Mouse (Mus musculus) forebrain, embryonic 12.5 days (tissue): ENCODE measurements at regions not wholly inside any gene's neighbourhood (a gene's known extent, or its start where the extent isn't known, plus 50 kb on each side); places are given as distances from the start of the nearest gene placed in this dataset.
A peak's percentile ranks its signal among the peaks of the same experiment; 100 is the strongest.
"Not testable (repeated sequence)": the region's sequence is repeated elsewhere in the genome, so short reads cannot be mapped to it uniquely, and the experiment has no call there.

Source experiments
- ATAC-seq: fragments of 200-750 bp; cut with Nextera tagmentation; 2 replicates; pipeline ENCODE4 v1.8.0; 2017; ENCODE audit warnings: moderate TSS enrichment; ENCODE audit not compliant: low FRiP score
- H3K27ac ChIP-seq: fragments of 300-500 bp; sonication (generic); 2 replicates; pipeline ENCODE4 v1.5.1; 2016; ENCODE audit warnings: mild to moderate bottlenecking
- H3K27me3 ChIP-seq: fragments of 300-500 bp; sonication (generic); 2 replicates; pipeline ENCODE4 v1.6.1; 2016; ENCODE audit warnings: mild to moderate bottlenecking
- H3K36me3 ChIP-seq: fragments of 300-500 bp; sonication (generic); replicated peaks from 2 replicates; pipeline ENCODE4 v1.6.1; 2016; ENCODE audit warnings: mild to moderate bottlenecking
- H3K4me1 ChIP-seq: fragments of 300-500 bp; sonication (generic); 2 replicates; pipeline ENCODE4 v1.6.1; 2016
- H3K4me2 ChIP-seq: fragments of 300-500 bp; sonication (generic); 2 replicates; pipeline ENCODE4 v1.6.1; 2016; ENCODE audit warnings: mild to moderate bottlenecking, moderate library complexity
- H3K4me3 ChIP-seq: fragments of 300-500 bp; sonication (generic); replicated peaks from 2 replicates; pipeline ENCODE4 v1.5.1; 2016; ENCODE audit warnings: mild to moderate bottlenecking
- H3K9ac ChIP-seq: fragments of 300-500 bp; sonication (generic); 2 replicates; pipeline ENCODE4 v1.6.1; 2016; ENCODE audit warnings: mild to moderate bottlenecking
- H3K9me3 ChIP-seq: fragments of 300-500 bp; sonication (generic); 2 replicates; pipeline ENCODE4 v1.6.1; 2016
- WGBS: fragments of 180-500 bp; shearing (Covaris S2); methylation state at CpG from one replicate; pipeline ENCODE4 v1.1.7; 2016; 5-methylcytosine and 5-hydroxymethylcytosine counted together

DNA sequence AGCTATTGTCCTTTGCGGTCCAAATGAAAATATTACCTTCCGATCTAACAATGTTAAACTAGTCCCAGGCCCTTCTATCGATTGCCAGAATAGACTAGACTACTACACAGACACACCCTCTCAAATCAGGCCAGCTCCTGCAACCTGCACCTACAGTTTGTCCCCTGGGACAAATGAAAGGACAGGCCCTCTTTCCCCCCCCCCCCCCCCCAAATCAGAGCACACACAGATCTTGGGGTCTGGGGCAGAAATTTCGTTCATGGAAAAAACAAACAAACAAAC, 77.8 kb downstream of the BC107364 start:
- H3K36me3 ChIP-seq, H3K27me3 ChIP-seq, H3K9ac ChIP-seq, H3K9me3 ChIP-seq, H3K27ac ChIP-seq, H3K4me1 ChIP-seq, H3K4me2 ChIP-seq, H3K4me3 ChIP-seq, ATAC-seq: not testable (repeated sequence)
- WGBS: no CpG with 5 or more reads among the region's 4 CpGs

- peak; percentile 82 for ATAC-seq
- H3K36me3 ChIP-seq, H3K27ac ChIP-seq, H3K9me3 ChIP-seq, H3K4me1 ChIP-seq, H3K4me2 ChIP-seq, H3K4me3 ChIP-seq, H3K9ac ChIP-seq, H3K27me3 ChIP-seq: not testable (repeated sequence)
- WGBS: 9% methylated on average over 2 of the region's 43 CpGs
Observed at GRCm38 (mm10) chr3:96373600-96374342, 78.3 kb downstream of the BC107364 start.

GRCm38 (mm10) chr3:96362581-96362980, 68.8 kb upstream of the Fcgr1 start:
- not testable (repeated sequence) for H3K9me3 ChIP-seq, H3K36me3 ChIP-seq, H3K4me1 ChIP-seq, H3K27ac ChIP-seq, H3K4me3 ChIP-seq, ATAC-seq, H3K9ac ChIP-seq, H3K4me2 ChIP-seq
- 33% methylated on average over 10 of the region's 10 CpGs for WGBS
- peaks cover 23% of the 10 kb centered on the region for H3K27me3 ChIP-seq

- WGBS: 82% methylated on average over 3 of the region's 3 CpGs
- ATAC-seq: no peak
- no peak overlapping the region for H3K4me2 ChIP-seq
- H3K9me3 ChIP-seq: no peaks in the 10 kb centered on the region
- no peak overlapping the region for H3K4me3 ChIP-seq
- peaks cover 23% of the 10 kb centered on the region for H3K27me3 ChIP-seq
- H3K27ac ChIP-seq: no peak overlapping the region
- H3K4me1 ChIP-seq: no peaks in the 10 kb centered on the region
- H3K36me3 ChIP-seq: no peaks in the 10 kb centered on the region
- H3K9ac ChIP-seq: no peak overlapping the region
Observed at GRCm38 (mm10) chr3:96360816-96361215, 67.0 kb upstream of the Fcgr1 start.

DNA sequence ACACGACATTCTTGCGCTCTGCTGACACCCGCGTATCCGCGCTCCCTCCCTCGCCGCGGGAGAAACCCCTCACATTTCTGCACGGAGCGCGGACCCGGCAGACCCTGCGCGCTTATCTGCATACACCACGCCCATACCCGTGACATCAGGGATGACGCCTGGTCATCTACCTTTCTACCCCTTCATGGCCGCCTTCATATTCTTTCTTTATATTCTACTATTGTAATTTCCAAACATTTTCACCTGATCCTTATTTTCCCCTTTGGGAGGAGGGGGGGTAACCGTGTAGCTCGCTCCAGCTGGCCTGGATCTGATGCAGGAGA, 66.4 kb upstream of the Fcgr1 start:
- peak; percentile 82 for ATAC-seq
- H3K36me3 ChIP-seq, H3K4me2 ChIP-seq, H3K9ac ChIP-seq, H3K4me3 ChIP-seq, H3K4me1 ChIP-seq, H3K27ac ChIP-seq, H3K9me3 ChIP-seq: not testable (repeated sequence)
- peaks cover 23% of the 10 kb centered on the region for H3K27me3 ChIP-seq
- WGBS: 8% methylated on average over 2 of the region's 21 CpGs

- not testable (repeated sequence) for H3K9me3 ChIP-seq, H3K4me3 ChIP-seq, H3K9ac ChIP-seq, H3K4me1 ChIP-seq, H3K27ac ChIP-seq, H3K4me2 ChIP-seq, H3K36me3 ChIP-seq
- no CpG with 5 or more reads among the region's 26 CpGs for WGBS
- peaks cover 23% of the 10 kb centered on the region for H3K27me3 ChIP-seq
- peak; percentile 72 for ATAC-seq
Observed at GRCm38 (mm10) chr3:96359507-96360213, 65.9 kb upstream of the Fcgr1 start.

DNA sequence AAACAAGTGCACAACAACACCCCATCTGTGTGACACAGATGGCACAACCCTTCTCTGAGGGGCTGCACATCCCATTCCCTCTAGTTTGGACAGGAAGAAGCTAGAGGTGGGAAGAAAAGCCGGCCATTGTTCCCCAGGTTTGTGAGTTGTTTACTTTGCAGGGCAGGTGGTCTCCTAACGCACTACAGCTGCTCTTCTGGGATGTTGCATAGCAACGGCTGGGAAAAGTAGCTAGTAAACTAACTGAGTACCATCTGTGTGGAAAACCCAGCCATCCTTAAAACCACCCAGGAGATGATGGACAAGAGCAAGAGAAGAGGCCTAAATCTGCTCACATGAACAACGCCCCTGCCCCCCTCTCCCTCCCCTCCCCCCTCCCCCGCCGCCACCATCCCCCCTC, 57.9 kb upstream of the Fcgr1 start:
- H3K4me3 ChIP-seq, H3K9ac ChIP-seq, H3K27ac ChIP-seq, H3K4me2 ChIP-seq, ATAC-seq, H3K4me1 ChIP-seq, H3K27me3 ChIP-seq, H3K36me3 ChIP-seq, H3K9me3 ChIP-seq: not testable (repeated sequence)
- no CpG with 5 or more reads among the region's 6 CpGs for WGBS

GRCm38 (mm10) chr3:96350985-96351384, 57.2 kb upstream of the Fcgr1 start:
- not testable (repeated sequence) for H3K27ac ChIP-seq, H3K36me3 ChIP-seq, ATAC-seq, H3K9me3 ChIP-seq, H3K27me3 ChIP-seq, H3K4me3 ChIP-seq, H3K9ac ChIP-seq, H3K4me2 ChIP-seq, H3K4me1 ChIP-seq
- no CpG with 5 or more reads among the region's 13 CpGs for WGBS

- not testable (repeated sequence) for H3K4me2 ChIP-seq, H3K4me1 ChIP-seq, H3K27ac ChIP-seq, H3K4me3 ChIP-seq, H3K9ac ChIP-seq, H3K36me3 ChIP-seq, H3K9me3 ChIP-seq, ATAC-seq
- peaks cover 31% of the 10 kb centered on the region for H3K27me3 ChIP-seq
- no CpG with 5 or more reads among the region's 17 CpGs for WGBS
Observed at GRCm38 (mm10) chr3:96346543-96346942, 52.8 kb upstream of the Fcgr1 start.

- Histone ChIP-seq H3K4me3 (no peak overlapping the region), H3K9me3 (no peaks in the 10 kb centered on the region), H3K4me1 (no peaks in the 10 kb centered on the region), H3K36me3 (no peaks in the 10 kb centered on the region), H3K27me3 (peaks cover 51% of the 10 kb centered on the region), H3K27ac (no peak overlapping the region), H3K4me2 (no peak overlapping the region), H3K9ac (no peak overlapping the region)
- WGBS: 2% methylated on average over 27 of the region's 27 CpGs
- no peak for ATAC-seq
Observed at GRCm38 (mm10) chr3:96343471-96344120, 49.8 kb upstream of the Fcgr1 start.
